Mouse (Mus musculus) right cerebral cortex, postnatal 25 days (tissue): ENCODE results near the gene Zfp689.

ENCODE experiments used
- DNase-seq: peaks from one replicate; pipeline ENCODE4 v3.0.0; 2022

Zfp689 gene

DNA sequence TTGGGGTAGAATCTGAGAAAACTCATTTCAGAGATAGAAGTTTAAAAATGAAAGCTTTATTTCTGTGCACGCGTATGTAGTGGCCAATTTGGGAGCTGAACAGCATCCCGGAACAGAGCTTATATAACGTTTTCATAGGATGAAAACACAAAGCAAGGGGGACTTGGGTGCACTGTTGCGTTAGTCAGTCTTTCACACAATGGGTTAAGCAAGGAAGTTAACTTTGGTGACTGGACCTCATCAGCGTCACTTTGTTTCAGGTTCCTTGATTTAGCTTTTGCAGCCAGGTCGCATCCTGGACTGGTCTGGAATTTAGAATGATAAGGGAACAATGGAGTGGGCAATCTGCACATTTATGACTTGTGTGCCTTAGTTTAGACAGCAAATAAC lies 55.0 kb downstream of the Zfp689 start:
- DNase-seq, result no peak

DNA sequence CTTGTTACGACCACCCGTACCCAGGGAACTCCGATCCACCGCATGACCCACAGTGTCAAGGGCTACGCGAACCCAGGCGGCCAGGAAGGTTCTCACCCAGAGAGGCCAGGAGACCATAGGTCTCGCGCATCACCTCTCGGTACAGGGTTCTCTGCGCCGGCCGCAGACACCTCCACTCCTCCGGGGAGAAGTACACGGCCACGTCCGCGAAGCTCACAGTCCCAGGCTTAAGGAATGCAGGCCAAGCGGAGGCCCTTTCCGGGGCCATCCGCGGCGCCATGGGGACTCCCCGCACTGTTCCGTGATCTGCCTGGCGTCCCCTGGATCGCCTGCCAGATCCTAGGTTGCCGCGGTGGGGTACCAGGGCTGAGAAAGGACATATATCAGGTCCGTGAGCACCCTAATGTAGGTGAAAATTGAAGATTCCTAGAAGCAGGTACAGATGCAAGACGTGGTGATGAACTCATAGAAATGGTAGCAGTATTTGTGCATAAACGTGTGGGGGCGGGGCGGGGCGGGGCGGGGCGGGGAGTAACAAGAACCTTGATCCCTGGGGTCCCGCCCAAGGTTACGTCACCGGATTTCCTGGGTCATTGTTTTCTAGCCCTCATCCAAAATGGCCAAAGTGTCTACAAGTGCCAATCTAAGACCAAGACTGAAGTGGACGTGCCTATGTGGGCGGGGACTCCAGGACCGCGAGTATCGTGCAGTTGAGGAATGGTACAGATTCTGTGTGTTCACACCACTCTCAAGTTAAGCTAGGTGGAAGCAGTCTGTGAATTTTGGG lies 55.6 kb downstream of the Zfp689 start, which contains the start of gene E430018J23Rik:
E430018J23Rik (minus strand) TSS at position 473 of the 787 bp plus-strand sequence.
- peak; percentile 89 for DNase-seq

DNA sequence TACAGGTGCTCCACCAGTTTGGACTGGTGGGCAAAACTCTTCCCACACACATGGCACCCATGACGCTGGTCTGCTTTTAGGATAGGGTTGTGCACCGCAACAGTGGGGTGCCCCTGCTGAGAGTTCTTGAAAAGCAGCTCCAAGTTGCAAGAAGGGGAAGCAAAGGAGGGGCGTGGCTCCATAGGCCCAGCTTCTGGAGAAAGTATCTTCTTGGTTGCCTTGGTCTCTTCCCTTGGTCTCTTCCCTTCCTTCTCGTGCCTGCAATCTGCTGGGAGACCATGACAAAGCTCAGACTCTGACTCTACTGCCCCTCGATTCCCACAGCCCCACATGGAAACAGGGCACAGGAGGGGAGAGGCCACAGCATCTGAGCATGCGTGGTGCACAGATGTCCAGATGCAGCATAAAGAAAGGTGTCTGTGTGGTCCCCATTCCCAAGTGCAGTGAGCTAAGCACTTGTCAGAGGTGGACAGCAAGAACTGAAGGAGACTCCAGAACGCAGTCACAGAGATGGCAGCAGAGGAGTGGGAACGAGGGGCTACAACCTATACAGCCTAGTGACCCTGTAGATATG lies 56.6 kb downstream of the Zfp689 start:
- no peak for DNase-seq
